Mouse (Mus musculus): ENCODE measurements at regions not wholly inside any gene's neighbourhood (a gene's known extent, or its start where the extent isn't known, plus 50 kb on each side); places are given as distances from the start of the nearest gene placed in this dataset.

DNA sequence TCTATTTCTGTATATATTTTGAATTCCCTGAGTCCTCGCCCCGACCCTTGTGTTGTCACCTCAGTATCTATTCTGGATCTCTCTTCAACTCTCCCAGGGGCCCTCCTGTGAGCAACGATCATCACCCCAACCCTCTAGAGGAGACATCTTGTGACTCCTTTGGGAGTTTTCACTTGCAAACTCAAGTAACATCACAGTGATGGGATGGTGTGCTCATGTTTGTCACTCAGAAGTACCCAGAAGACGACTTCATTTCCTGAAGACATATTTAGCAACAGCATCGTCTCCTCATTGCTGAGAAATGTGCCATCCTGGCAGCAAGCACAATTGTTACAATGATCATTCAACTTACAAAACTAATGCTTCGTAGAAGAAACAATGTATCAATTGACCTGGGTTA is 57.9 kb upstream of the Mbip start:
- DNase-seq (ENCODE audit: low spot score in 2 of 2), result no peak

DNA sequence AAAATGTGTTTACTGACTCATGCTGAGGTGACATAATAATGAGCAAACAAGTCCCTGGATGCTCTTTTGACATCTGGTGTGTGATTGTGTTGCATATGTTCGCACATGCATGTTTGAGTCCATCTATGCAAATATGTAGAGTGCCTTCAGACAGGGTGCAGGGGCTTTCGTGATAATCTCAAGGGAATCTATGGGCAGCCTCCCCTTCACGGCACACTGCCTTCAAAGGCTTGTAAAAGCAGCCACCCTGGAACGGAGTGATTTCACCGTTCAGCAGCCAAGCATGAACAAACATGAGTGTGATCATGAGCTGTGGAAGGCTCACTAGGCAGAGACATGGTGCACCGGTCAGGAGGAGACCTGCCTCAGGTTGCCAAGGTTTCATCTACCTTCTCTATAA is 57.1 kb upstream of the Mbip start:
- DNase-seq (ENCODE audit: low spot score in 2 of 2), result no peak

DNA sequence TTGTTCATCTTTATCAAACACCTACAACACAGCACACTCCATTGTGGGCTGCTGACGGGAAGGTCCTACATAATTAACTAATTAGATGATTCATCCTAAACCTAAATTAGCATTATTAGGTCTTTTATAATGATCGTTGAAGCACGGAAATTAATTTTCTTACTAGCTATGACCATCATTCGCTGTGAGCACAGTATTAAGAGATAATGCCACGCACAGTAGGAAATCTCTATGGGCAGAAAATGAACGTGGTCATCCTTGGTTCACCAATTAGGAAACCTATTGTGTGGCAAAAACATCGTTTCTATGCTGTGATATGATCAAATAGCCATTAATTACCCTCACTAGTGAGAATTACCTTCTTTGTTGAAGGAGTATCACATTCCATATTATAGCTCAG is 56.4 kb upstream of the Mbip start:
- DNase-seq (ENCODE audit: low spot score in 2 of 2), result no peak

Measured in adrenal gland, postnatal 4 days (tissue).